Mouse (Mus musculus): ENCODE results near the gene Mrpl21. TPM values are rescaled to one million over a fixed set of nuclear protein-coding genes. Genes with fewer than 3 reads are reported as not detected.
A peak's percentile ranks its signal among the peaks of the same experiment; 100 is the strongest.

Gene Mrpl21
- polyA plus RNA-seq, 1 experiment from 2014 or later, result 96.2 TPM

- Histone ChIP-seq H3K4me2 (ENCODE audit: low read length) (no peak overlapping the region), H3K27me3 (ENCODE audit: control insufficient read depth, insufficient read depth, low read length) (no peaks in the 10 kb centered on the region), H3K36me3 (ENCODE audit: control insufficient read depth, insufficient read depth, low read length) (peaks cover 74% of the 10 kb centered on the region), H3K9me3 (ENCODE audit: control insufficient read depth, low read length) (no peaks in the 10 kb centered on the region), H3K4me1 (ENCODE audit: control insufficient read depth, insufficient read depth, low read length) (no peaks in the 10 kb centered on the region), H3K4me3 (replicated peaks; ENCODE audit: low read depth, low read length) (no peak overlapping the region), H3K27ac (replicated peaks; ENCODE audit: low read depth, low read length) (no peak overlapping the region), H3K9ac (replicated peaks; ENCODE audit: low read length) (no peak overlapping the region)
- no peak for ATAC-seq (ENCODE audit: low FRiP score, low TSS enrichment)
- 93% methylated on average over 1 of the region's 1 CpGs for WGBS
- DNase-seq, result no peak
Measured at GRCm38 (mm10) chr19:3289006-3289405, 6.3 kb downstream of the Mrpl21 start.

- 89% methylated on average over 2 of the region's 2 CpGs for WGBS
- Histone ChIP-seq H3K4me3 (replicated peaks; ENCODE audit: low read depth, low read length) (no peak overlapping the region), H3K9ac (replicated peaks; ENCODE audit: low read length) (no peak overlapping the region), H3K36me3 (ENCODE audit: control insufficient read depth, insufficient read depth, low read length) (peaks cover 51% of the 10 kb centered on the region), H3K4me1 (ENCODE audit: control insufficient read depth, insufficient read depth, low read length) (no peaks in the 10 kb centered on the region), H3K27me3 (ENCODE audit: control insufficient read depth, insufficient read depth, low read length) (no peaks in the 10 kb centered on the region), H3K9me3 (ENCODE audit: control insufficient read depth, low read length) (no peaks in the 10 kb centered on the region), H3K4me2 (ENCODE audit: low read length) (no peak overlapping the region), H3K27ac (replicated peaks; ENCODE audit: low read depth, low read length) (no peak overlapping the region)
- ATAC-seq (ENCODE audit: low FRiP score, low TSS enrichment) (peak; percentile 63; the same call in 1 of the 2 replicates), DNase-seq (peak; percentile 78)
Measured at GRCm38 (mm10) chr19:3292028-3292427, 9.3 kb downstream of the Mrpl21 start.

- Histone ChIP-seq H3K27ac (replicated peaks; ENCODE audit: low read depth, low read length) (no peak overlapping the region), H3K4me2 (ENCODE audit: low read length) (no peak overlapping the region), H3K4me1 (ENCODE audit: control insufficient read depth, insufficient read depth, low read length) (no peaks in the 10 kb centered on the region), H3K36me3 (ENCODE audit: control insufficient read depth, insufficient read depth, low read length) (peaks cover 43% of the 10 kb centered on the region), H3K27me3 (ENCODE audit: control insufficient read depth, insufficient read depth, low read length) (no peaks in the 10 kb centered on the region), H3K4me3 (replicated peaks; ENCODE audit: low read depth, low read length) (no peak overlapping the region), H3K9me3 (ENCODE audit: control insufficient read depth, low read length) (no peaks in the 10 kb centered on the region), H3K9ac (replicated peaks; ENCODE audit: low read length) (no peak overlapping the region)
- ATAC-seq (ENCODE audit: low FRiP score, low TSS enrichment) (no peak), DNase-seq (no peak)
- WGBS, result 94% methylated on average over 1 of the region's 1 CpGs
Measured at GRCm38 (mm10) chr19:3292993-3293392, 10.3 kb downstream of the Mrpl21 start.

GRCm38 (mm10) chr19:3295245-3295644, 12.5 kb downstream of the Mrpl21 start:
- ATAC-seq (ENCODE audit: low FRiP score, low TSS enrichment), result no peak
- Histone ChIP-seq H3K36me3 (ENCODE audit: control insufficient read depth, insufficient read depth, low read length) (peaks cover 21% of the 10 kb centered on the region), H3K9me3 (ENCODE audit: control insufficient read depth, low read length) (no peaks in the 10 kb centered on the region), H3K4me1 (ENCODE audit: control insufficient read depth, insufficient read depth, low read length) (no peaks in the 10 kb centered on the region), H3K4me3 (replicated peaks; ENCODE audit: low read depth, low read length) (no peak overlapping the region), H3K27ac (replicated peaks; ENCODE audit: low read depth, low read length) (no peak overlapping the region), H3K9ac (replicated peaks; ENCODE audit: low read length) (no peak overlapping the region), H3K27me3 (ENCODE audit: control insufficient read depth, insufficient read depth, low read length) (no peaks in the 10 kb centered on the region), H3K4me2 (ENCODE audit: low read length) (no peak overlapping the region)
- DNase-seq, result no peak
- 89% methylated on average over 6 of the region's 6 CpGs for WGBS

- no peak overlapping the region for H3K27ac ChIP-seq (replicated peaks; ENCODE audit: low read depth, low read length)
- no peak for DNase-seq
- H3K4me2 ChIP-seq (ENCODE audit: low read length), result no peak overlapping the region
- H3K9ac ChIP-seq (replicated peaks; ENCODE audit: low read length), result no peak overlapping the region
- H3K27me3 ChIP-seq (ENCODE audit: control insufficient read depth, insufficient read depth, low read length), result no peaks in the 10 kb centered on the region
- H3K9me3 ChIP-seq (ENCODE audit: control insufficient read depth, low read length), result no peaks in the 10 kb centered on the region
- no peak overlapping the region for H3K4me3 ChIP-seq (replicated peaks; ENCODE audit: low read depth, low read length)
- H3K36me3 ChIP-seq (ENCODE audit: control insufficient read depth, insufficient read depth, low read length), result peaks cover 9% of the 10 kb centered on the region; the same call in 1 of the 2 replicates
- ATAC-seq (ENCODE audit: low FRiP score, low TSS enrichment), result no peak
- no peaks in the 10 kb centered on the region for H3K4me1 ChIP-seq (ENCODE audit: control insufficient read depth, insufficient read depth, low read length)
Measured at GRCm38 (mm10) chr19:3297034-3297433, 14.3 kb downstream of the Mrpl21 start.

- H3K27me3 ChIP-seq (ENCODE audit: control insufficient read depth, insufficient read depth, low read length), result no peaks in the 10 kb centered on the region
- 90% methylated on average over 7 of the region's 7 CpGs for WGBS
- DNase-seq (no peak), ATAC-seq (ENCODE audit: low FRiP score, low TSS enrichment) (no peak)
- peaks cover 7% of the 10 kb centered on the region; the same call in 1 of the 2 replicates for H3K36me3 ChIP-seq (ENCODE audit: control insufficient read depth, insufficient read depth, low read length)
- H3K4me1 ChIP-seq (ENCODE audit: control insufficient read depth, insufficient read depth, low read length), result no peaks in the 10 kb centered on the region
- no peak overlapping the region for H3K4me3 ChIP-seq (replicated peaks; ENCODE audit: low read depth, low read length)
- H3K9ac ChIP-seq (replicated peaks; ENCODE audit: low read length), result no peak overlapping the region
- H3K27ac ChIP-seq (replicated peaks; ENCODE audit: low read depth, low read length), result no peak overlapping the region
- H3K9me3 ChIP-seq (ENCODE audit: control insufficient read depth, low read length), result no peaks in the 10 kb centered on the region
- H3K4me2 ChIP-seq (ENCODE audit: low read length), result no peak overlapping the region
Measured at GRCm38 (mm10) chr19:3297775-3298174, 15.1 kb downstream of the Mrpl21 start.

- Histone ChIP-seq H3K4me1 (ENCODE audit: control insufficient read depth, insufficient read depth, low read length) (no peaks in the 10 kb centered on the region), H3K27me3 (ENCODE audit: control insufficient read depth, insufficient read depth, low read length) (no peaks in the 10 kb centered on the region), H3K9me3 (ENCODE audit: control insufficient read depth, low read length) (no peaks in the 10 kb centered on the region), H3K9ac (replicated peaks; ENCODE audit: low read length) (no peak overlapping the region), H3K36me3 (ENCODE audit: control insufficient read depth, insufficient read depth, low read length) (no peaks in the 10 kb centered on the region), H3K27ac (replicated peaks; ENCODE audit: low read depth, low read length) (no peak overlapping the region), H3K4me3 (replicated peaks; ENCODE audit: low read depth, low read length) (no peak overlapping the region), H3K4me2 (ENCODE audit: low read length) (no peak overlapping the region)
- DNase-seq (no peak), ATAC-seq (ENCODE audit: low FRiP score, low TSS enrichment) (no peak)
- 59% methylated on average over 4 of the region's 4 CpGs for WGBS
Measured at GRCm38 (mm10) chr19:3304017-3304416, 21.3 kb downstream of the Mrpl21 start.

GRCm38 (mm10) chr19:3307175-3307949, 24.7 kb downstream of the Mrpl21 start:
- Histone ChIP-seq H3K9ac (replicated peaks; ENCODE audit: low read length) (no peak overlapping the region), H3K4me3 (replicated peaks; ENCODE audit: low read depth, low read length) (no peak overlapping the region), H3K27me3 (ENCODE audit: control insufficient read depth, insufficient read depth, low read length) (no peaks in the 10 kb centered on the region), H3K9me3 (ENCODE audit: control insufficient read depth, low read length) (no peaks in the 10 kb centered on the region), H3K4me2 (ENCODE audit: low read length) (no peak overlapping the region), H3K4me1 (ENCODE audit: control insufficient read depth, insufficient read depth, low read length) (no peaks in the 10 kb centered on the region), H3K27ac (replicated peaks; ENCODE audit: low read depth, low read length) (no peak overlapping the region), H3K36me3 (ENCODE audit: control insufficient read depth, insufficient read depth, low read length) (no peaks in the 10 kb centered on the region)
- DNase-seq, result no peak
- no peak for ATAC-seq (ENCODE audit: low FRiP score, low TSS enrichment)
- 52% methylated on average over 16 of the region's 16 CpGs for WGBS

- no peaks in the 10 kb centered on the region for H3K9me3 ChIP-seq (ENCODE audit: control insufficient read depth, low read length)
- H3K27ac ChIP-seq (replicated peaks; ENCODE audit: low read depth, low read length), result no peak overlapping the region
- H3K4me1 ChIP-seq (ENCODE audit: control insufficient read depth, insufficient read depth, low read length), result peaks cover 13% of the 10 kb centered on the region
- H3K4me2 ChIP-seq (ENCODE audit: low read length), result no peak overlapping the region
- DNase-seq (no peak), ATAC-seq (ENCODE audit: low FRiP score, low TSS enrichment) (no peak)
- no peak overlapping the region for H3K4me3 ChIP-seq (replicated peaks; ENCODE audit: low read depth, low read length)
- H3K36me3 ChIP-seq (ENCODE audit: control insufficient read depth, insufficient read depth, low read length), result no peaks in the 10 kb centered on the region
- no peak overlapping the region for H3K9ac ChIP-seq (replicated peaks; ENCODE audit: low read length)
- WGBS, result 93% methylated on average over 2 of the region's 2 CpGs
- peaks cover 26% of the 10 kb centered on the region for H3K27me3 ChIP-seq (ENCODE audit: control insufficient read depth, insufficient read depth, low read length)
Measured at GRCm38 (mm10) chr19:3319341-3319740, 36.6 kb downstream of the Mrpl21 start.

Data from midbrain, embryonic 14.5 days (tissue).